Mouse (Mus musculus) midbrain, embryonic 10.5 days (tissue): ENCODE measurements around the gene Cfap100. TPM values are rescaled to one million over a fixed set of nuclear protein-coding genes. Genes with fewer than 3 reads are reported as not detected.

Source experiments
- DNase-seq: peaks from one replicate; pipeline ENCODE4 v3.0.0-alpha.2; 2017; ENCODE audit warnings: low spot score
- H3K27ac ChIP-seq: fragments of 300-500 bp; sonication (generic); replicated peaks from 2 replicates; pipeline ENCODE4 v1.5.1; 2016; ENCODE audit warnings: mild to moderate bottlenecking
- H3K27me3 ChIP-seq: fragments of 300-500 bp; sonication (generic); 2 replicates; pipeline ENCODE4 v1.6.1; 2016; ENCODE audit warnings: low read depth, mild to moderate bottlenecking; ENCODE audit not compliant: poor library complexity, severe bottlenecking
- H3K36me3 ChIP-seq: fragments of 300-500 bp; sonication (generic); 2 replicates; pipeline ENCODE4 v1.6.1; 2016; ENCODE audit warnings: mild to moderate bottlenecking, moderate library complexity
- H3K4me1 ChIP-seq: fragments of 300-500 bp; sonication (generic); 2 replicates; pipeline ENCODE4 v1.6.1; 2016
- H3K4me3 ChIP-seq: fragments of 300-500 bp; sonication (generic); 2 replicates; pipeline ENCODE4 v1.5.1; 2016; ENCODE audit warnings: mild to moderate bottlenecking, moderate library complexity
- H3K9me3 ChIP-seq: fragments of 300-500 bp; sonication (generic); replicated peaks from 2 replicates; pipeline ENCODE4 v1.6.1; 2016; ENCODE audit warnings: mild to moderate bottlenecking
- WGBS: fragments of 180-500 bp; shearing (Covaris S2); methylation state at CpG from one replicate; pipeline ENCODE4 v1.1.7; 2016; 5-methylcytosine and 5-hydroxymethylcytosine counted together
- polyA plus RNA-seq: library from polyadenylated mRNA; unstranded; fragments of >200 nt; fragmentation: Nextera tagmentation; extraction: Ambion mirVana; gene quantifications from 2 replicates; pipeline ENCODE4 v1.2.1, GENCODE M21; 2016

Gene Cfap100
- polyA plus RNA-seq, 1 experiment from 2014 or later: 1.9 TPM

DNA sequence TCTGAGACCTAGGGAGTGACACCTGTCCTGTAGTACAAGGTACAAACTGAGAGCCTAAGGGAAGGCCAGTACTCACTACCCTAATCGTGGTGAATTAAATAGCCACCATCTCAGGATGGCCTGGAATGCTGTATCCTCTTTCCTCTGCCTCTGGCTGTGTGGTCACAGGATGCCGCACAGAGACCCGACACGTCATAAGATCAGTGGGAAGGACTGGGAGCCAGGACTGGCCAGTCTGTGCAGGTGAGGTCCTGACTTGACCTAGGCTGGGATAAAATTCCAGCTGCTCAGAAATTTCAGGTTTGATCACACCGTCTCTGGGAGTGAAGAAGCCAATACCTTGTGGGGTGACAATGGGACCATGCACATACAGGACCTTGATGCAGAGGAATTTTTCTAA is 22.9 kb upstream of the Cfap100 start:
- Histone ChIP-seq H3K4me3 (no peak overlapping the region), H3K4me1 (peaks cover 10% of the 10 kb centered on the region), H3K36me3 (no peaks in the 10 kb centered on the region), H3K27ac (no peak overlapping the region), H3K27me3 (no peaks in the 10 kb centered on the region), H3K9me3 (no peaks in the 10 kb centered on the region)
- WGBS: 88% methylated on average over 5 of the region's 5 CpGs
- no peak for DNase-seq

DNA sequence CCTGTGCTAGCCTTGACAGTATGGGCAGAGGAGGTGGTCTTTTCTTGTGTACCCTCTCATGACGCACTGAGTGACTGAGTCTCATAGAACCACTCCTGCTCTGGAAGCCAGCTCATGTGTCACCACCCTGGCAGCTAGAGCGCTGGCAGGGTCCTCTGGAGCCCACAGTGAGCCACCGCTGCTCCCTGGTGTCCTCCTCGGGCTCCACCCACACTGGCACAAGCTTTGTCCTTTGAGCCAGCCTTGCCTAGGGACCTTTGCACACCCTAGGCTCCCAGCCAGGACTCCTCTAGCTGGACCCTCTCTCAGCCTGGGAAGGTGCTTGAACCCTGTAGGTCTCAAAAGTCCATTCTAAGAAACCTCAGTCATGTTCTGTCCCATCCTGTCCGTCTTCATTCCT is 22.1 kb upstream of the Cfap100 start:
- no peak overlapping the region for H3K4me3 ChIP-seq
- H3K4me1 ChIP-seq: peaks cover 11% of the 10 kb centered on the region
- DNase-seq: no peak
- no peaks in the 10 kb centered on the region for H3K27me3 ChIP-seq
- 76% methylated on average over 5 of the region's 5 CpGs for WGBS
- H3K36me3 ChIP-seq: no peaks in the 10 kb centered on the region
- H3K9me3 ChIP-seq: no peaks in the 10 kb centered on the region
- H3K27ac ChIP-seq: no peak overlapping the region

DNA sequence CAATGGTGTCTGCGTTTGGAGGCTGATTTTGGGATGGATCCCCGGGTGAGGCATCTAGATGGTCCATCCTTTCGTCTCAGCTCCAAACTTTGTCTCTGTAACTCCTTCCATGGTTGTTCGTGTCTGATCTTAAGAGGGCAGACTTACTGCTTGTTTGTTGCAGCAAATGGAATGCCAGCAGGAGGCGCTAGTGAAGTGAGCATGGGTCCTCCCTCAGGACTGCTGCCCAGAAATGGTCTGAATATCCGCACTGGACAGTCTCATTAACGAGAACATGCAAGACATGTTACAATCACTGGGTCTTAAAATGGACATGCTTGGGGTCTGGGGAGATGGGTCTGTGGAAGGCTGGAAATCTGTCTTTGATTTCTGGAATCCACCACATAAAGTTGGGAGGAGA is 21.6 kb upstream of the Cfap100 start:
- Histone ChIP-seq H3K27ac (no peak overlapping the region), H3K4me3 (no peak overlapping the region), H3K4me1 (peaks cover 11% of the 10 kb centered on the region), H3K36me3 (no peaks in the 10 kb centered on the region), H3K9me3 (no peaks in the 10 kb centered on the region), H3K27me3 (no peaks in the 10 kb centered on the region)
- WGBS: 29% methylated on average over 7 of the region's 7 CpGs
- peak; percentile 62 for DNase-seq

DNA sequence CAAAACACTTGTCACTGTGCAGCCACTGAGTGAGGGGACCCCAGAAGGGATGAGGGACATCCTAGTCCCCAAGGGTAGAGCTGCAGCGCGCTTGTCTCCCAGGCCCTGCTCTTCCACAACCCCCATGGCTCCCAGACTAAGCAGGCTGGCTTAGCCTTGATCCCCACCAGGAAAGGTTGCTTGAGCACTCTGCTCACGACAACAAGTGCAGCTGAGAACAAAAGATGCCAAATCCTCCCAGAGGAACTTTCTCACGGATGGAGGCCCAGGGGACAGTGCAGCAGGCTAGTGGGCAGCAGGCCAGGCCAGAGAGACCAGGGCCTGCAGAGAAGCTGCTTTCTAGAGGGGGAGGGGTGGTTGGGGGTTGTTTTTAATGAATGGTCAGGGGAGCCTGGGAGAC is 18.3 kb upstream of the Cfap100 start:
- peaks cover 11% of the 10 kb centered on the region for H3K4me1 ChIP-seq
- WGBS: 34% methylated on average over 4 of the region's 4 CpGs
- H3K4me3 ChIP-seq: no peak overlapping the region
- H3K27me3 ChIP-seq: no peaks in the 10 kb centered on the region
- DNase-seq: peak; percentile 35
- peak overlapping the region; percentile 79 for H3K27ac ChIP-seq
- H3K9me3 ChIP-seq: no peaks in the 10 kb centered on the region
- no peaks in the 10 kb centered on the region for H3K36me3 ChIP-seq

DNA sequence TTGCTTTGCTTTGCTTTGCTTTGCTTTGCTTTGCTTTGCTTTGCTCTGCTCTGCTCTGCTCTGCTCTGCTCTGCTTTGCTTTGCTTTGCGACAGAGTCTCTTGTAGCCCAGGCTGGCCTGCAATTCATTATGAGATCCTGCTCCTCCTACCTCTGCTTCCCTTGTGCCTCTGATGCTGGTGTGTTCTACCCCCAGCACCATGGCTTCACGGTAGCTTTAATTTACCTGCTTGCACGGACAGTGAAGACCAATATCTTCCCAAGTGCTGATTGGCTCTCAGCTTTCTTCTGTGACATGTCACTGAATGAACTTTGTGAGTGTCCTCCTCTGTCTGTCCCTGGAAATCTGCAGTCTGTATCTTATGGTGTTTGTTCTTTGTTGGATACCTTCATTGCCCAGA is 8.4 kb upstream of the Cfap100 start:
- Histone ChIP-seq H3K27ac (no peak overlapping the region), H3K36me3 (no peaks in the 10 kb centered on the region), H3K4me1 (peaks cover 3% of the 10 kb centered on the region; the same call in 1 of the 2 replicates), H3K9me3 (no peaks in the 10 kb centered on the region), H3K4me3 (no peak overlapping the region), H3K27me3 (no peaks in the 10 kb centered on the region)
- 92% methylated on average over 3 of the region's 3 CpGs for WGBS
- DNase-seq: no peak

DNA sequence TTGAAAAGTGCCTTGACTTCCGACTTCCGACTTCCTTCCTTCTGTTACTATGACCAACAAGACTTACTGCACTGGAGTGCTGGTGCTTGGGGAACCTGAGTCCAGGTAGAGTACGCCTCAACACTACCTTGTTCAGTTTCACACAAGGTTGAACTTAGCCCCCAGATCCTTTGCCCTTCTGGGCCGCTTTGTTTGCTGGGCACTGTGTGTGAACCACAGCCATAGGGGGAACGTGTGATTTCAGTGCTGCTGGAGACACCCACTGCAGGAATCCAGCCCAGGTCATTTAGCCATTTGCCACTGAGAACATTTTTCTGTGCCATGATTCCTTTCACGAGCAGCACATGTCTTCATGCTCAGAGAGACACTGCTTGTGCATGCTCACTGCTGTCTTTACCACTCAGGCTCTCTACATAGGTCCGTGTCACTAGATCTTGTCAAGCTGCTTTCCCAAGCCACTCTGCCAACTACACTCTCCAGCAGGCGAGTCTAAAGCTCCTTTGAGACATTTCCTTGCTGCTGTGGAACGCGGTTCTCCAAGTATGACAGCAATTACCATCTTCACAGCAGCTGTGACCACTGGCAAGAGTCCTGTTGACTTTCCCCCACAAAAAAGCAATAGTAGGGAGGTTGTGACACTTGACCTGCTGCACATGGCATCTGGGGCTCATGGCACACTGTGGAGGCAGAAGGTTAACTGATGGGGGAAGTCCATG is 7.8 kb upstream of the Cfap100 start:
- no peaks in the 10 kb centered on the region for H3K27me3 ChIP-seq
- peaks cover 3% of the 10 kb centered on the region; the same call in 1 of the 2 replicates for H3K4me1 ChIP-seq
- no peaks in the 10 kb centered on the region for H3K36me3 ChIP-seq
- no peak for DNase-seq
- no peak overlapping the region for H3K27ac ChIP-seq
- no peaks in the 10 kb centered on the region for H3K9me3 ChIP-seq
- WGBS: 88% methylated on average over 10 of the region's 10 CpGs
- H3K4me3 ChIP-seq: no peak overlapping the region

DNA sequence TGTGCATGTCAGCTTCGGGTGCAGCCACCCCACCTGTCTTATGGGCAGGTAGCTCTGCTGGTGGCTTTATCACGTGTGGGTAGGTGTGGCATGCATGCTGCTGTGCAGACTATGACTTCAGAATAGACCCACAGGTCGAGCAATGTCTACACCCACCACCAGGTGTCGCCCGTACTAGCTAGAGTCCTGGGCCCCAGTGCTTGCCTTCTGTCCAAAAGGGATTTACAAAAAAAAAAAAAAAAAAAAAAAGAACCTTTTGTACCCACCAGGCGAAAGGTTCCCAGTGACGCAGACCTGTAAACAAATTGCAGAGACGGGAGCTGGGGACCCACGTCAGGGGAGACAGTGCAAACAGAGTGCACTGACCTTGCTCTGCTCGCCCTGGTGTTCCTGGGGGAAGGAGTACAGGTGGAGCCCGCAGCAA is 6.6 kb upstream of the Cfap100 start:
- H3K4me3 ChIP-seq: no peak overlapping the region
- WGBS: 14% methylated on average over 11 of the region's 11 CpGs
- no peaks in the 10 kb centered on the region for H3K36me3 ChIP-seq
- H3K27me3 ChIP-seq: no peaks in the 10 kb centered on the region
- H3K4me1 ChIP-seq: peaks cover 3% of the 10 kb centered on the region; the same call in 1 of the 2 replicates
- DNase-seq: peak; percentile 77
- no peak overlapping the region for H3K27ac ChIP-seq
- H3K9me3 ChIP-seq: no peaks in the 10 kb centered on the region

DNA sequence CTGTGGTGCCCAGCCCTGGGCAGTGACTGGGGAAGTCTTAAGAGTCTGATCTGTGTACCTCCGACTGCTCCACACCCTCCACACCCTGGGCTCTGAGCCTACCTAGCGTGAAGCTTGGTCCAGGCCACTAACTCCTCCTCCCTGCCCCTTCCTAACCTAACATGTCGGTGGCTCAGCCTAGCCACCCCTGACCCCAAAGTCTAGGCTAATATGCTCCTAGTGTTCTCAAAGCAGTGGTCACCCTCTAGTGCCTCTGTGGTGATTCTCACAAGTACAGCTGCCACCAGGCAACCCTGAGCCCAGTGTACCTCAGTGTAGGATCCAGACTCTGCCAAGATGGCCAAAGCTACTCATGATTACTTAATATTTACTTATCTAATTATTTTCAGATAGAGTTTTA is 6.1 kb upstream of the Cfap100 start:
- Histone ChIP-seq H3K4me1 (peaks cover 3% of the 10 kb centered on the region; the same call in 1 of the 2 replicates), H3K36me3 (no peaks in the 10 kb centered on the region), H3K27me3 (no peaks in the 10 kb centered on the region), H3K27ac (no peak overlapping the region), H3K4me3 (no peak overlapping the region), H3K9me3 (no peaks in the 10 kb centered on the region)
- DNase-seq: no peak
- WGBS: 76% methylated on average over 3 of the region's 3 CpGs

DNA sequence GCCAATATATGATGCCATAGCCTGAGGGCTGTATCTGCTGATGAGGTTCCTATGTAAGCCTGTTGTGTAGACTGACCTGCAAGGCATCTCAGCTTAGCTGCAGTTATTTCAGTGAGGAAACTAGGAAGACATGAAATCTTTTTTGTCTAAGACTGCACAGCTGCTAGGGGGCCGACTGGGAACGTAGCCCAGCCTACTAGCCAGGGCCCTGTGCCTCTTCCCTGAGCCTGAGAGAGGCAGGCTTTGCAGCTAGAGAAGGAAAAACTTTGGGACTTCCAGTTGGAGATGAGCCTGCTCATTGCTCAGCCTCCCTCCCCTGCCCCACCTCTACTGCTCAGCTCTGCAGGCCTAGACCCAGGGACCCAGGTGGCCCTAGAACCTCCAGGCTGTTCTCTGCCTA is 2.9 kb upstream of the Cfap100 start:
- no peaks in the 10 kb centered on the region for H3K36me3 ChIP-seq
- no peak overlapping the region for H3K4me3 ChIP-seq
- H3K4me1 ChIP-seq: peaks cover 18% of the 10 kb centered on the region
- WGBS: 75% methylated on average over 2 of the region's 2 CpGs
- peaks cover 17% of the 10 kb centered on the region for H3K27me3 ChIP-seq
- no peak overlapping the region for H3K27ac ChIP-seq
- no peaks in the 10 kb centered on the region for H3K9me3 ChIP-seq
- no peak for DNase-seq

DNA sequence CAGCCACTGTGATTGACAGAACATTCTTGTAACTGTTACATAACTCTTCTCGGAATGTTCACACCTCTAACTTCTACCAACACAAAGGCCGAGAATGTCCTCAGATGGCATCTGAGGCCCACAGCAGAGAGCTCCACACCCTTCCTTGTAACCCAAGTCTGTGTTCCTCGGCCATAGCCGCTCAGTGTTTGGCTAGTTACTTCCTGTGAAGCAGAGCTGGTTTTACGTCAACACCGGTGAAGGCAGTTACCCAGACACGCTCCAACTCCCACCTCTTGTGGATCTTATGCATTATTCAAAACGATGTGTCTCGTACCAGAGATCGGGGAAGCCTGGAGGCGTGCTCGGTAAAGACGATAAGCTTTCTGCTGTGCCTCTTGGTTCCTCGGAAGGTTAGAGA is 1.3 kb upstream of the Cfap100 start:
- Histone ChIP-seq H3K27ac (no peak overlapping the region), H3K36me3 (no peaks in the 10 kb centered on the region), H3K9me3 (no peaks in the 10 kb centered on the region), H3K4me1 (peaks cover 15% of the 10 kb centered on the region), H3K27me3 (peaks cover 21% of the 10 kb centered on the region), H3K4me3 (no peak overlapping the region)
- 84% methylated on average over 14 of the region's 14 CpGs for WGBS
- no peak for DNase-seq

DNA sequence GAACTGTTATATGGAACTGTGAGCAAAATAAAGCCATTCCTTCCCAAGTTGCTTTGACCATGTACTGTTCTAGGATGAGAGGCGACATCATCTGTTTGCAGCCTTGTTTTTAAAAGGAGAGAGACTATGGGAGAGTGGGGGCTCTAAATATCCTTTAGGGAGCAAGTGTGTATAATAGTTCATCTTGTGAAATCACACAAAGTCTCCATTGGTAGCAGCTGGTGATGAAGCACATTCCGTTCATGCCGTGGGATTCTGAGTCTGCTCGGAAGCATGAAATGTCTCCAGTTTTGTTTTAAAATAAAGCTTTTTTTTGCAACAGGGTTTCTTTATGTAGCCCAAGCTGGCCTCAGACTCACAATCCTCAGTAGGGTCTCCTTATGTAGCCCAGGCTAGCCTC is 2.6 kb downstream of the Cfap100 start:
- DNase-seq: no peak
- 88% methylated on average over 4 of the region's 4 CpGs for WGBS
- peaks cover 25% of the 10 kb centered on the region for H3K4me1 ChIP-seq
- no peaks in the 10 kb centered on the region for H3K9me3 ChIP-seq
- H3K27ac ChIP-seq: no peak overlapping the region
- peaks cover 35% of the 10 kb centered on the region for H3K27me3 ChIP-seq
- H3K36me3 ChIP-seq: no peaks in the 10 kb centered on the region
- no peak overlapping the region for H3K4me3 ChIP-seq

DNA sequence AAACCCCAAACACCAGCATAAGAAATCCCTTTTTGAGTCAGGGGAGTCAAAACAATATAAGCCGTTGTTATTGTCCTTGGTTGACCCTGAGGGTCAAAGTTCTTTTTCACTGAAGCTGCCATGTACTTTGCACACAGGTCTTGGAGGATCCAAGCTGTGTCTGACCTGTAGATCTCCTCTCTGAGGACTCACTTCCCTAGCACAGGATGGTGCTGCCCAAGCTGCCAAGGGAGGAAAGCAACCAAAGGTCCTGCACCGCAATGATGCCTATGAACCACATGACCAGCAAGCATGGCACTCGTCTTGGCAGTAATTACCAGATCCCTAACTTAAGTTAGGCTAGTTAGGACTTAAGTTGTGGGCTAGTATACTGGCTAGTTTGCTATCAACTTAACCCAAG is 3.2 kb downstream of the Cfap100 start:
- Histone ChIP-seq H3K36me3 (no peaks in the 10 kb centered on the region), H3K4me3 (no peak overlapping the region), H3K27me3 (peaks cover 35% of the 10 kb centered on the region), H3K9me3 (no peaks in the 10 kb centered on the region), H3K27ac (no peak overlapping the region), H3K4me1 (peaks cover 25% of the 10 kb centered on the region)
- 81% methylated on average over 3 of the region's 3 CpGs for WGBS
- no peak for DNase-seq

DNA sequence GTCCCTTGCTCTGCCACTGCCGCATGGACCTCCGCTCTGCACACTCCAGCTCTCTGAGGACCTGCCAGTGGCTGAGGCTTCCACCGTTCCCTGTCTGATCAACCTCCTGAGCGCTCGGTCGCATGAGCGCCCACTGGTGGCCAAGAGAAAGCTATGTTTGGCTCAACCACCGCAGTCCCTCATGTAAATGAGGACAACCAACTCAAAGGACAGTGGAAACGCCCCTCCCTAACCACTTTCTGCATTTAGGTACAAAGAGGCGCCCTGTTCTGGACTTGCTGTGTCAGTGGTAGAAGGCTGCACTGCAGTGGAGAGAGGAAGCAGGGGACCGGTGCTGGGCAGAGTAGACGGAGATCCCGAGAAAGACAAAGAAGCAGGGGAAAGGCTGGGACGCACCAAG is 6.0 kb downstream of the Cfap100 start:
- peak; percentile 81 for DNase-seq
- peak overlapping the region; percentile 46 for H3K4me3 ChIP-seq
- H3K9me3 ChIP-seq: no peaks in the 10 kb centered on the region
- no peaks in the 10 kb centered on the region for H3K36me3 ChIP-seq
- H3K4me1 ChIP-seq: peaks cover 11% of the 10 kb centered on the region
- 5% methylated on average over 14 of the region's 14 CpGs for WGBS
- H3K27me3 ChIP-seq: peaks cover 29% of the 10 kb centered on the region
- peak overlapping the region; percentile 73 for H3K27ac ChIP-seq
